ENCODE assay signal across 10 mouse cellular contexts in the genomic region with DNA sequence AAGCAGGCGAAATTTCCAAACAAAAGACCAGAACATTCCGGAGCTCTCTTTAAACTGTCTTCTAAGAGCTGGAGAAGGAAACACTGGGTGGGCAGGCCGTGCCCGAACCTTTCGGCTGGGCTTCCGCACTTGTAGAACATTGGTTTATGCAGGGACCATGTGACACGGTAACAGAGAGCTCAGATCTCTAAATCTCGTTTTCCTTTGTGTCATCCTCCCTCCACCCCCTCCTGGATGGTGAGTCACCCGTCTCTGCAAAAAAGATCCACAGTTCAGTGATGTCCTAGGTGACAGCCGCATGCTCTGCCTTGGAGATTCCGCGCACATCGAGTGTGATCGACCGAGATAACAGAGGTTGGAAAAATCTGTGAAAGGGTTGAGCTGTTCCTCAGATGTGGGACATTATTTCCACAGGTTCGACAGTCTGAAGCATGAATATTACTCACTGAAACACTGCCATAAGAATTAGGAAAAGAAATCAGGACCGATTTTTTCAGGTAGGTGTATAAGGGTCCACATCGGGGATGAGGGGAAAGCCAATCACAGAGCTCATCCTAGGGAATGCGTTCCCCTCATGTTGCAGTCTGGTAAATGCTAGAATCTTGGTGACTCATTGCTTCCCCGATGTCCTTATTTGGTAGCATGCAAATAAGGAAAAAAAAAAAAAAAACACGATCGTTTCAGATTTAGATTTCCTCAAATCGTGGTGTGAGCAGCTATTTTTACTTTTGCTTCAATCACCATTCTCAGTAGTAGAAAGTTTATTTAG.
A peak's percentile ranks its signal among the peaks of the same experiment; 100 is the strongest.
DNase-seq lines count a peak whose midpoint lies in the region; ATAC-seq and TF ChIP-seq lines count a peak whose summit lies in the region.
"Had no signal": no experiment of that assay in that cellular context is flagged by ENCODE, and none has a peak within 500 bp of the region (broad histone marks: within the 10 kb centered on the region; RNA-seq: fewer than 3 reads in every experiment).

No protein-coding gene starts in this region.

- H3K27me3 ChIP-seq in forebrain, embryonic 16.5 days (replicated peaks; ENCODE audit: control insufficient read depth, insufficient read depth, low read length) = no peaks in the 10 kb centered on the region
- H3K27me3 ChIP-seq in forebrain, embryonic 14.5 days (replicated peaks; ENCODE audit: control insufficient read depth, insufficient read depth, low read length) = no peaks in the 10 kb centered on the region
- H3K27me3 ChIP-seq in midbrain, postnatal 0 days (ENCODE audit: insufficient read depth, low read length) = no peaks in the 10 kb centered on the region

- H3K4me3 ChIP-seq in forebrain, embryonic 16.5 days (replicated peaks; ENCODE audit: low read length) = no peak overlapping the region
- no peak overlapping the region for H3K4me3 ChIP-seq in forebrain, embryonic 14.5 days (ENCODE audit: low read depth, low read length)
- no peak overlapping the region for H3K4me3 ChIP-seq in midbrain, postnatal 0 days (ENCODE audit: low read depth, low read length)

- ATAC-seq in forebrain, embryonic 16.5 days = no peak
- ATAC-seq in forebrain, embryonic 14.5 days = no peak
- no peak for ATAC-seq in midbrain, postnatal 0 days (ENCODE audit: low FRiP score)

- H3K9ac ChIP-seq in forebrain, embryonic 16.5 days (replicated peaks; ENCODE audit: low read depth, low read length) = no peak overlapping the region
- no peak overlapping the region for H3K9ac ChIP-seq in forebrain, embryonic 14.5 days (ENCODE audit: low read length)
- no peak overlapping the region for H3K9ac ChIP-seq in midbrain, postnatal 0 days (replicated peaks; ENCODE audit: low read length, poor library complexity, severe bottlenecking)
- H3K9ac ChIP-seq: liver, embryonic 14.5 days had no signal

- no peak for DNase-seq in forebrain, embryonic 14.5 days (ENCODE audit: low spot score)
- peak; percentile 91 to 95 for DNase-seq in adrenal gland, adult (ENCODE audit: inconsistent age in 2 of 2, low spot score in 1 of 2)
- peak; percentile 85 to 87 for DNase-seq in frontal cortex, adult 2 months (ENCODE audit: extremely low spot score in 1 of 2, low spot score in 1 of 2)
- peak; percentile 95 for DNase-seq in induced T-regulatory cell, adult 2 months (ENCODE audit: low read depth)
- DNase-seq in left cerebral cortex, adult 9 months (ENCODE audit: low spot score in 2 of 2) = peak; percentile 80 to 83
- DNase-seq in midbrain, postnatal 0 days (ENCODE audit: low spot score) = no peak
- peak; percentile 52 to 64 for DNase-seq in thymus, postnatal 36 days

- no peak overlapping the region for H3K4me2 ChIP-seq in forebrain, embryonic 16.5 days (ENCODE audit: low read length)
- no peak overlapping the region for H3K4me2 ChIP-seq in forebrain, embryonic 14.5 days (ENCODE audit: low read length)
- 0 out of 2 replicates have a peak overlapping the region, but pooled peaks have one; percentile 3 for H3K4me2 ChIP-seq in midbrain, postnatal 0 days (ENCODE audit: low read depth, low read length, poor library complexity, severe bottlenecking)

- no peaks in the 10 kb centered on the region for H3K9me3 ChIP-seq in forebrain, embryonic 16.5 days (ENCODE audit: control insufficient read depth, low read length)
- H3K9me3 ChIP-seq in forebrain, embryonic 14.5 days (replicated peaks; ENCODE audit: control insufficient read depth, low read length) = no peaks in the 10 kb centered on the region
- H3K9me3 ChIP-seq in midbrain, postnatal 0 days (ENCODE audit: low read length) = no peaks in the 10 kb centered on the region
- H3K9me3 ChIP-seq: G1E had no signal

- 0 out of 2 replicates have a peak overlapping the region, but pooled peaks have one; percentile 26 for H3K27ac ChIP-seq in forebrain, embryonic 16.5 days (ENCODE audit: low read length)
- H3K27ac ChIP-seq in forebrain, embryonic 14.5 days (ENCODE audit: low read depth, low read length) = no peak overlapping the region; the same call in 1 of the 2 replicates
- 0 out of 2 replicates have a peak overlapping the region, but pooled peaks have one; percentile 1 for H3K27ac ChIP-seq in midbrain, postnatal 0 days (ENCODE audit: low read depth, low read length)
- H3K27ac ChIP-seq: liver, embryonic 14.5 days had no signal

- no peak for TF ChIP-seq CTCF in midbrain, postnatal 0 days (IDR thresholded peaks at IDR 0.05)

- no peaks in the 10 kb centered on the region for H3K36me3 ChIP-seq in forebrain, embryonic 16.5 days (ENCODE audit: control insufficient read depth, insufficient read depth)
- no peaks in the 10 kb centered on the region for H3K36me3 ChIP-seq in forebrain, embryonic 14.5 days (ENCODE audit: control insufficient read depth, insufficient read depth, low read length)
- no peaks in the 10 kb centered on the region for H3K36me3 ChIP-seq in midbrain, postnatal 0 days (ENCODE audit: insufficient read depth, low read length)
- H3K36me3 ChIP-seq: G1E had no signal

- H3K4me1 ChIP-seq in forebrain, embryonic 16.5 days (replicated peaks; ENCODE audit: control insufficient read depth, insufficient read depth, low read length) = peaks cover 14% of the 10 kb centered on the region
- peaks cover 8% of the 10 kb centered on the region for H3K4me1 ChIP-seq in forebrain, embryonic 14.5 days (ENCODE audit: control insufficient read depth, insufficient read depth, low read length)
- H3K4me1 ChIP-seq in midbrain, postnatal 0 days (ENCODE audit: insufficient read depth, low read length) = peaks cover 6% of the 10 kb centered on the region

- 70% methylated on average over 23 of the region's 23 CpGs for WGBS in forebrain, embryonic 16.5 days
- WGBS in forebrain, embryonic 14.5 days = 81% methylated on average over 23 of the region's 23 CpGs
- WGBS in midbrain, postnatal 0 days = 66% methylated on average over 23 of the region's 23 CpGs

Comparison
In these comparisons a context has a peak if more than half of its experiments do, and no peak if none do; other contexts are left out.
1. DNase-seq: peak in adrenal gland, adult (2 of 2), frontal cortex, adult 2 months (2 of 2), induced T-regulatory cell, adult 2 months (single experiment), left cerebral cortex, adult 9 months (2 of 2) and thymus, postnatal 36 days (2 of 2); none in forebrain, embryonic 14.5 days (single experiment) and midbrain, postnatal 0 days (single experiment).